Mouse (Mus musculus) kidney, adult 11 months (tissue): ENCODE results near the gene Dhx9.
"Not testable (repeated sequence)": the region's sequence is repeated elsewhere in the genome, so short reads cannot be mapped to it uniquely, and the experiment has no call there.

Experiments used
- DNase-seq: peaks from one replicate; pipeline ENCODE4 v3.0.0; 2022

Dhx9 gene

DNA sequence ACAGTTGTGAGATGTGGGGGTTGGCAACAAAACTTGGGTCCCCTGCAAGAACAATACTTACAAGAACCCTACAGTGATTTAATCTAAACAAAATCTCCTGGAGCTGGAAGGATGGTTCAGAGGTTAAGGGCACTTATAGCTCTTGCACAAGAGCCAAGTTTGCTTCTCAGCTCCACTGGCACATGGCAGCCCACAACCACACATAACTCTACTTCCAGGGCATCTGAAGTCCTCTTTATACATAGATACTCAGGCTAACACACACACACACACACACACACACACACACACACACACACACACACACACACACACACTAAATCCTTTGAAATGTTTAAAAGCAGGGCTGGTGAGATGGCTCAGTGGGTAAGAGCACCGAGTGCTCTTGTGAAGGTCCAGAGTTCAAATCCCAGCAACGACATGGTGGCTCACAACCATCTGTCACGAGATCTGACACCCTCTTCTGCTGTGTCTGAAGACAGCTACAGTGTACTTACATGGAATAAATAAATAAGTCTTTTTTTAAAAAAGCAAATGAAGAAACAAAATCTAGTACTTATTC is 71.1 kb downstream of the Dhx9 start:
- not testable (repeated sequence) for DNase-seq

DNA sequence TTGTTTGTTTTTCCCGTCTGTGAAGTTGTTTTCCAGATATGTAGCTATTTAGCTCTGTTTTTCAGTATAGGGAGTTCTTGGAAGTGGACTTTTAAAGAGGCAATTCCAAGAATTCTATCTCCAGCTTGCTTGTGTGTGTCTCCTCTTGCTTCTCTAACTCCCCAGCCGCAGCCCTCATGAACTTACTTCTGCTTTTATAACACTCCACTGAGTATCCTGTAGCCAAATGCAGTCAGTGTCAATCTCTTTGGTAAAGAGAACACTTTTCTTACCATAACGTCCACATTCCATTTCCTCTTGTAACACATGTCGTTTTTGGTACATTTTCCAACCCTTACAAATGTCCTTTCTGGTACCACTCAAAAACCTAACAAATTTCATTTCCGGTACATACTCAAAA is 71.7 kb downstream of the Dhx9 start:
- DNase-seq = not testable (repeated sequence)

DNA sequence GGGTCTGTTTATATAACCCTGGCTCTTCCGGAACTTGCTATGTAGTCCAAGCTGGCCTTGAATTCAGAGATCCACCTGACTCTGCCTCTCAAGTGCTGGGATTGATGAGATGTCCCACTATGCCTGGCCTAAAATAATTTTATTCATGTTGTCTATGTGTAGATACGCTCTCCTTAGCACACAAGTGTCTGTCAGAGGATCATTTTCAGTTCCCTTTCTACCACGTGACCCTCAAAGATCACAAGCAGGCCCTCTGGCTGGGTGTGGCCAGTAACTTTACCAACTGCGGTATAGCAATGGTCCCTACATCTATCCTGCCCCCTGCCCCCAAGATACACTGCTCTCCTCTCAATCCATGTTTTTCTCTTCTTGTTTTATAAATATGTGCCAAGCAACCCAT is 72.5 kb downstream of the Dhx9 start:
- DNase-seq = peak; percentile 32

DNA sequence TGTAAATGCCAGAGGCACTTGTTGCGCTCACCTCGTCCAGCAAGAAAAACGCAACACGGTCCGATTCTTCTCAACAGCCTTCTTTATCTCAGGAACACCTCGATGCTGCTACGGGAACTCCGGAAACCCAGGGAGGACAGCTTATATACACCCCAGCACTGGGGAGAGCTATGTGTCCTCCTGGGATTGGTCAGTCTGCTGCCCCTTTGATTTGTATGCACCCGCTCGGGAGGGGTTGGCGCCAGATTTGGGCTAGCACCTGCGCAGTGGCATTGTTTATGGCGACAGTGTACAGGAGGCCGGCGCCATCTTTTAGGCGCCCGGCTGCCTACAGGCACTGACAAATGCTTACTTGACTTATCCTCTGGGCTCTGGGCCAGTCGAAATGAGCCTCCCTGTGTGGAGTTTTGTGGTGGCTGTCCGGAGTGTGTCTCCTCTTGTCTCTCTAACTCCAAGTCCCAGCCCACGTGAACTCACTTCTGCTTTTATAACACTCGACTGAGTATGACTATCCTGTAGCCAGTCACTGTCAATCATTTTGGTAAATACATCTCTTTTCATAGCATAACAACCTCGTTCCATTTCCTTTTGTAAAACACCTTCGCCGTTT is 73.2 kb downstream of the Dhx9 start:
- DNase-seq = peak; percentile 59

DNA sequence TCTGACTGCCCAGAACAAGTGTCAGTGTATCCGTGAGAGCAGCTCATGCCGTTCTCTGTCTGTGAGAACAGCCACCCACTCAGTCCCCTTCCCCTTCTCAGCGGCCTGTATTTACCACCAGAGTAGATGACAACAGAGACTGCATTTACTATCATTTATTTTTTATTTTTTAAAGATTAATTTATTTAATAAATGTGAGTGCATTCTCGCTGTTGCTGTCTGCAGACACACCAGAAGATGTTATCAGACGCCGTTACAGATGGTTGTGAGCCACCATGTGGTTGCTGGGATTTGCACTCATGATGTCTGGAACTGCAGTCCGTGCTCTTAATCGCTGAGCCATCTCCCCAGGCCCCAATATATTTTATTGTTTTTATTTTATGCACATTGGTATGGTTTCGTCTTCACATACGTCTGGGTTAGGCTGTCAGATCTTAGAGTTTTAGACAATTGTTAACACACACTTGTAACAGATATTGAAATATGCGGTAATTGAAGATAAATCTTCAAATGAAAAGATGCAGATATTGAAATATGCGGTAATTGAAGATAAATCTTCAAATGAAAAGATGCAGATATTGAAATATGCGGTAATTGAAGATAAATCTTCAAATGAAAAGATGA is 74.0 kb downstream of the Dhx9 start:
- DNase-seq = not testable (repeated sequence)

DNA sequence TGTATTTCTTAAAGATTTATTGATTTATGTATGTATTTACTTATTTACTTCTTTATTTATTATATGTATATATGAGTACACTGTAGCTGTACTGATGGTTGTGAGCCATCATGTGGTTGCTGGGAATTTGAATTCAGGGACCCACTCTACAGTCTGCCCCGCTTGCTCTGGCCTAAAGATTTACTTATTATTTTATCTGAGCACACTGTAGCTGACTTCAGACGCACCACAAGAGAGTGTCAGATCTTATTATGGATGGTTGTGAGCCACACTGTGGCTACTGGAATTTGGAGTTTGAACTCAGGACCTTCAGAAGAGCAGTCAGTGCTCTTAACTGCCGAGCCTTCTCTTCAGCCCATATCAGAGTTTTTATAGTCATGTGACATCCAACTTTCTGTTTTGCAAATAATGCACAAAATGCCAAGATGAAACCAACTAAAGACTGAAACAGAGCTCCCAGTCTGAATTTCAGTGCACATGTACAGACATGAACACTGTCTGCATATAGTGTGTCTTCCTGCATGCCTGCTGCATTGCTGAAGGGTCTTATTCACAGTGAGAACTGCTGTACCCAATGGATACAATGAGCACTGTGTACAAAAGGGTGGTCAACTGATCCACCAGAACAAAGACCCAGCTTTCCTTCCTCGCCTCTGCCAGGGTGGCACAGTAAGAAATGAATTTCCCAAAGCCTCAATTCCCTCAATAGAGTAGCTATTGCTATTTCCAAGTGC is 74.6 kb downstream of the Dhx9 start:
- not testable (repeated sequence) for DNase-seq

DNA sequence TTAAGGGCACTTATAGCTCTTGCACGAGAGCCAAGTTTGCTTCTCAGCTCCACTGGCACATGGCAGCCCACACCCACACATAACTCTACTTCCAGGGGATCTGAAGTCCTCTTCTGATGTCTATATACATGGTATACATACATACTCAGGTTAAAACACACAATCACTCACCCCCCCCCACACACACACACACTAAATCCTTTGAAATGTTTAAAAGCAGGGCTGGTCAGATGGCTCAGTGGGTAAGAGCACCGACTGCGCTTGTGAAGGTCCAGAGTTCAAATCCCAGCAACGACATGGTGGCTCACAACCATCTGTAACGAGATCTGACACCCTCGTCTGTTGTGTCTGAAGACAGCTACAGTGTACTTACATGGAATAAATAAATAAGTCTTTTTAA is 75.7 kb downstream of the Dhx9 start:
- DNase-seq = no peak

DNA sequence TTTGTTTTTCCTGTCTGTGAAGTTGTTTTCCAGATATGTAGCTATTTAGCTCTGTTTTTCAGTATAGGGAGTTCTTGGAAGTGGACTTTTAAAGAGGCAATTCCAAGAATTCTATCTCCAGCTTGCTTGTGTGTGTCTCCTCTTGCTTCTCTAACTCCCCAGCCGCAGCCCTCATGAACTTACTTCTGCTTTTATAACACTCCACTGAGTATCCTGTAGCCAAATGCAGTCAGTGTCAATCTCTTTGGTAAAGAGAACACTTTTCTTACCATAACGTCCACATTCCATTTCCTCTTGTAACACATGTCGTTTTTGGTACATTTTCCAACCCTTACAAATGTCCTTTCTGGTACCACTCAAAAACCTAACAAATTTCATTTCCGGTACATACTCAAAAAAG is 76.5 kb downstream of the Dhx9 start:
- DNase-seq = not testable (repeated sequence)

DNA sequence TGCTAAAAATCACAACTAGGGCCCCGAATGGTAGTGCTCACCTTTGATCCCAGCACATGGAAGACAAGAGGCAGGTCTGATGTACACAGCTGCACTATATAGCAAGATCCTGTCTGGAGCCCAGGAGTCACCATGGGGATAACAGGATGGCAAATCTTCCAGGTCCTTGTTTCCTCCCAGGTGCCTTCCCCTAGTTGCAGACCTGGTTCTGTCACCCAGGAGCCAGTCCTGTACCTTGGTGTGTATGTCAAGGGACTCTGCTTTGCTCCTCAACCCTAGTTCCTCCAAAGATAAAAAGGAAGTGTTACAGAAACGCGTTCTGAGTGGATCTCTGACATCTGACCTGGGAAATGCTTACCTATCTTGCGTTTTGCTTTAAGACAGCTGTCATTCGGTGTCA is 79.2 kb downstream of the Dhx9 start:
- DNase-seq = not testable (repeated sequence)

DNA sequence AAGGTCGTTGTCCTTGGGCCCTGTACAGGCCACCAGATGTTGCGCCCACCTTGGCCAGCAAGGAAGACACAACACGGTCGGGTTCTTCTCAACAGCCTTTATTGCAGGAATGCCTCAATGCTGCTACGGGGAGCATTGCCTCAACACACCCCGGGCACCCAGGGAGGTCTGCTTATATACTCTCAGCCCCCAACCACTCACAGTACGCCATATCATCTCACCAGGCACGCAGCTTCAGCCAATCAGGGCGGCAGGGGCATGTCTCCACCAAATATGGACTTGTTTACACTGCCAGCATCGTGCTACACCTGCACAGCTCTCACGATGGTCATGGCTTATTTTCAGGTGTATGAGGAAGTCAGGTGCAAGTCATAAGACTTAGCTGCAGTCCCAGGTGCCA is 79.8 kb downstream of the Dhx9 start:
- not testable (repeated sequence) for DNase-seq
